Comparison of ENCODE assay signal across 18 mouse cellular contexts in the genomic region with DNA sequence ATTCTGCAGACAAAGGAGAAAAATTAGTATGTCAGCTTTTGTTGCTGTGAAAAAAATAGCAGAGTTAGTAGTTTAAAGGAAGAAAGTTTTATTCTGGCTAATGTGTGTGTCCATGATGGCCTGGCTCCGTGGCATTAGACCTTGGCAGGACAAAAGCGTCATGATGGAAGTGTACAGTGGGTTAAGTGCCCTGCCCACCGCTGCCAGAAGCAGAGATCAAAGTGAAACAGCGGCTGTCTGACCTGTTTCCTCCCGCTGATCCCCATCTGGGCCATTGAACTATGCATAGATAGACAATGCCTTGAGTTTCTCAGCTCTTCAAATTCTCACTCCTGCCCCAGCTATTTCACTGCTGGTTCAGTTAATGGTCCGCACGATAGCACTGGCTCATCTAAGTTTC. TPM values are rescaled to one million over a fixed set of nuclear protein-coding genes. Genes with fewer than 3 reads are reported as not detected.
DNase-seq lines count a peak whose midpoint lies in the region; ATAC-seq and TF ChIP-seq lines count a peak whose summit lies in the region.
"Had no signal": no experiment of that assay in that cellular context is flagged by ENCODE, and none has a peak within 500 bp of the region (broad histone marks: within the 10 kb centered on the region; RNA-seq: fewer than 3 reads in every experiment).

No protein-coding gene starts in this region.

- ATAC-seq in lung, postnatal 0 days = no peak
- no peak for ATAC-seq in stomach, postnatal 0 days (ENCODE audit: low FRiP score, low TSS enrichment)

- no peaks in the 10 kb centered on the region for H3K9me3 ChIP-seq in lung, postnatal 0 days (ENCODE audit: low read length)
- H3K9me3 ChIP-seq in stomach, postnatal 0 days (ENCODE audit: control insufficient read depth, low read length) = no peaks in the 10 kb centered on the region
- H3K9me3 ChIP-seq: lung, embryonic 15.5 days had no signal

- H3K79me2 ChIP-seq in heart, adult 2 months (replicated peaks; ENCODE audit: control insufficient read depth, insufficient read depth, low read length) = peaks cover 12% of the 10 kb centered on the region

- intact Hi-C loops in heart, adult 2 months (cut with DNase I) = no loop called here

- DNase-seq in heart, adult 2 months = peak in 1 of 2 experiments; percentile 33
- no peak for DNase-seq in heart, postnatal 4 days
- no peak for DNase-seq in lung, postnatal 0 days (ENCODE audit: low spot score)
- no peak for DNase-seq in lung, postnatal 4 days
- peak; percentile 52 for DNase-seq in adrenal gland, postnatal 14 days
- DNase-seq in stomach, postnatal 0 days (ENCODE audit: low spot score) = no peak
- DNase-seq in retina, postnatal 1 day = no peak
- no peak for DNase-seq in layer of hippocampus, postnatal 10 days (ENCODE audit: low spot score in 2 of 2)
- DNase-seq: cerebellum, adult 18-20 months; gastrocnemius, postnatal 25 days; kidney, adult 9 months; liver; midbrain, embryonic 14.5 days; right cerebral cortex, postnatal 14 days; thymus, adult 18-20 months had no signal

- TF ChIP-seq CTCF in heart, adult 2 months (IDR thresholded peaks at IDR 0.05) = no peak
- no peak for TF ChIP-seq CTCF in lung, postnatal 0 days (IDR thresholded peaks at IDR 0.05)
- TF ChIP-seq CTCF in stomach, postnatal 0 days (IDR thresholded peaks at IDR 0.05; ENCODE audit: low read depth) = no peak

- WGBS in heart, adult 2 months = 30% methylated on average over 7 of the region's 7 CpGs
- 26% methylated on average over 7 of the region's 7 CpGs for WGBS in lung, postnatal 0 days
- 36% methylated on average over 7 of the region's 7 CpGs for WGBS in stomach, postnatal 0 days

- TF ChIP-seq POLR2A in heart, adult 2 months (IDR thresholded peaks at IDR 0.05; ENCODE audit: insufficient read depth, low read depth, low read length) = no peak

- H3K36me3 ChIP-seq in heart, adult 2 months (ENCODE audit: control insufficient read depth, insufficient read depth, low read length) = peaks cover 19% of the 10 kb centered on the region
- no peaks in the 10 kb centered on the region for H3K36me3 ChIP-seq in lung, postnatal 0 days (ENCODE audit: insufficient read depth, low read length)
- H3K36me3 ChIP-seq in stomach, postnatal 0 days (ENCODE audit: control insufficient read depth, insufficient read depth, low read length) = no peaks in the 10 kb centered on the region
- H3K36me3 ChIP-seq: lung, embryonic 15.5 days had no signal

- peaks cover 13% of the 10 kb centered on the region for H3K4me1 ChIP-seq in heart, adult 2 months (ENCODE audit: control insufficient read depth, insufficient read depth, low read length)
- peaks cover 8% of the 10 kb centered on the region for H3K4me1 ChIP-seq in lung, postnatal 0 days (ENCODE audit: insufficient read depth, low read depth, low read length)
- H3K4me1 ChIP-seq in stomach, postnatal 0 days (replicated peaks; ENCODE audit: control insufficient read depth, insufficient read depth) = peaks cover 8% of the 10 kb centered on the region; the same call in 1 of the 2 replicates

- peak overlapping the region; percentile 47; the same call in 1 of the 2 replicates for H3K9ac ChIP-seq in heart, adult 2 months (ENCODE audit: low read depth, low read length)
- no peak overlapping the region for H3K9ac ChIP-seq in lung, postnatal 0 days (replicated peaks; ENCODE audit: low read depth)
- H3K9ac ChIP-seq in stomach, postnatal 0 days (ENCODE audit: low read length) = no peak overlapping the region
- H3K9ac ChIP-seq: hindbrain, embryonic 14.5 days; lung, embryonic 15.5 days had no signal

- no peak for TF ChIP-seq EP300 in heart, adult 2 months (IDR thresholded peaks at IDR 0.05; ENCODE audit: insufficient read depth, low read depth, low read length)
- TF ChIP-seq EP300 in lung, postnatal 0 days (IDR thresholded peaks at IDR 0.05) = no peak
- TF ChIP-seq EP300 in stomach, postnatal 0 days (optimal IDR thresholded peaks at IDR 0.05) = no peak

- no peak overlapping the region for H3K4me3 ChIP-seq in heart, adult 2 months
- no peak overlapping the region for H3K4me3 ChIP-seq in lung, postnatal 0 days (ENCODE audit: low read depth, low read length)
- H3K4me3 ChIP-seq in stomach, postnatal 0 days (ENCODE audit: low read depth, low read length) = no peak overlapping the region
- H3K4me3 ChIP-seq: erythroblast, embryonic 14.5 days; lung, embryonic 15.5 days had no signal

- no peak overlapping the region for H3K4me2 ChIP-seq in lung, postnatal 0 days (replicated peaks; ENCODE audit: low read depth, low read length)
- peak overlapping the region; percentile 9; the same call in 1 of the 2 replicates for H3K4me2 ChIP-seq in stomach, postnatal 0 days (replicated peaks; ENCODE audit: low read depth)
- H3K4me2 ChIP-seq: hindbrain, embryonic 14.5 days; lung, embryonic 15.5 days had no signal

- no peaks in the 10 kb centered on the region for H3K27me3 ChIP-seq in heart, adult 2 months (ENCODE audit: control insufficient read depth, insufficient read depth, low read length)
- no peaks in the 10 kb centered on the region for H3K27me3 ChIP-seq in lung, postnatal 0 days (replicated peaks; ENCODE audit: insufficient read depth, low read length)
- H3K27me3 ChIP-seq in stomach, postnatal 0 days (ENCODE audit: control insufficient read depth, insufficient read depth, low read length) = no peaks in the 10 kb centered on the region
- H3K27me3 ChIP-seq: lung, embryonic 15.5 days had no signal

- peak overlapping the region; percentile 47 for H3K27ac ChIP-seq in heart, adult 2 months
- H3K27ac ChIP-seq in lung, postnatal 0 days (ENCODE audit: low read length) = 0 out of 2 replicates have a peak overlapping the region, but pooled peaks have one; percentile 14
- H3K27ac ChIP-seq in stomach, postnatal 0 days (replicated peaks) = no peak overlapping the region
- H3K27ac ChIP-seq: hindbrain, embryonic 14.5 days; lung, embryonic 15.5 days had no signal

RNA-seq across cellular contexts. Expression of a gene that starts 9.0 kb away (rescaled TPM):
- total RNA-seq in heart, adult 2 months (2021) = 100 to 1,000 TPM; 163 to 166 TPM
- polyA plus RNA-seq in heart, adult 2 months (2012; rRNA removed) = 54.8 and 85.7 TPM in 2 replicates
- 100 to 1,000 TPM; 708 to 736 TPM for total RNA-seq in heart, postnatal 4 days (2021)
- polyA plus RNA-seq in lung, postnatal 0 days (2015; fragmentation: Nextera tagmentation; extraction: Ambion mirVana) = 640 and 655 TPM in 2 replicates
- 194 and 201 TPM in 2 replicates for total RNA-seq in adrenal gland, postnatal 14 days (2021)
- polyA plus RNA-seq in stomach, postnatal 0 days (2015; fragmentation: Nextera tagmentation; extraction: Ambion mirVana) = 968 and 971 TPM in 2 replicates
- 100 to 1,000 TPM; 257 to 268 TPM for total RNA-seq in layer of hippocampus, postnatal 10 days (2021)
